Mouse (Mus musculus) lung, adult 18-20 months (tissue): ENCODE measurements around the gene Nr2f1.

Source experiments
- DNase-seq, 2 experiments: peaks; one replicate each; pipeline ENCODE4 v3.0.0; 2022; ENCODE audit warnings: mixed read lengths in 2 of 2

The Nr2f1 gene

DNA sequence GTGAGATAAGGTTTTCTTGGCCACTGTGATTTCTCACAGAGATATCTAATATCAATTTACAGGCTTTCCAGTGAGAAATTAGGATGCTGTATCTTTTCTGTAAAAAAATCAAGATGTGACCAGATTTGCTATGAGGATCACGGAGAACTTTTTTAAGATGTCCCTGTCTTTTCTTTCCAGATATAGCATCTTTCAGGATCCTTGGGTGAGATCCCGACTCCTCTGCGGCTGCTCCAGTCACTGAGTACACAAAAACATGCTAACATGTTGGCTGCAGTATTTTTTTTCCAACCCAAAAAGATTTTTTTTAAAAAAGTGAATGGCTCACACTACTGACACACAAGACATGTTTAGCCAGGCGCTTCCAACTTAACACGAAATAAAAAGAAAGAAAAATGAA is 20.8 kb downstream of the Nr2f1 start:
- DNase-seq: no peak

DNA sequence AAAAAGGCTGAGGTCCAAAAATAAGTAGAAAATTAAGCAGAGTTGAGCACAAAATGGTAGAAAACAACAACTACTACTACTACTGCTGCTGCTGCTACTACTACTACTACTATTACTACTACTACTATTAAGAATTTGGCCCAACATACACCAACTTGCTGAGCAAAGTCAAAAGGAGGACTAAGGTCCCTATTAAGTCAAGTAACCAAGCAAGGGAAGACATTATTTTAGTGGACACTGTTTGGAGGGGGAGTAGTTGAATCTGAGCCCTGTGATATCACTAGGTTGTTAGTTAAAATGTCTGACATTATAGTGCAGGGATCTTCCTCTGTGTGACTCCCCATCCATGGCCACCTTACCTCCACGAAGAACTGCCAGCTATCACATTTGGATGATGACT is 21.5 kb downstream of the Nr2f1 start:
- no peak for DNase-seq

DNA sequence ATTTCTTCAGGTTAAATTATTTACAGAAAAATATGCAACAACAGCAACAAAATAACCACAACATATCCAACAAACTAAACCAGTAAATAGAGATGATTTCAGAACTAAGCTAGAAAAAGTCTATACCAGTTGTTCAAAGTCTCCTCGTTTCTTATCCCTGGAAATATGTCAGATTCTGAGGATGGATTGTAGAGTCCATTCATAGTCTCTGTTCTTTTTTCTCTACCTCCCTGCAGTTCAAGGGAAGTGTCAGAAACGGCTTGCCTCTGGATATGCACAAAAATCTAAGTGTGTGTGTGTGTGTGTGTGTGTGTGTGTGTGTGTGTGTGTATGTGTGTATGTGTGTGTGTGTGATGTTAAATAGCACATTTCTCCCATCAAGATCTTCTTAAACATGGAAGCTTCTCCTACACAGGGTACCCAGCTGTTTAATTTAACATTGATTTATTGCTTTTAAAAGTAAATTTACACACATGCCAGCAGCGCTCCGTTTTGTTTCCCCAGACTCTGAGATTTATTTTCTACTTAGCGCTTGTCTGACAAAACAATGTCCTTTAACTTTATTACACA is 22.1 kb downstream of the Nr2f1 start:
- DNase-seq: no peak

DNA sequence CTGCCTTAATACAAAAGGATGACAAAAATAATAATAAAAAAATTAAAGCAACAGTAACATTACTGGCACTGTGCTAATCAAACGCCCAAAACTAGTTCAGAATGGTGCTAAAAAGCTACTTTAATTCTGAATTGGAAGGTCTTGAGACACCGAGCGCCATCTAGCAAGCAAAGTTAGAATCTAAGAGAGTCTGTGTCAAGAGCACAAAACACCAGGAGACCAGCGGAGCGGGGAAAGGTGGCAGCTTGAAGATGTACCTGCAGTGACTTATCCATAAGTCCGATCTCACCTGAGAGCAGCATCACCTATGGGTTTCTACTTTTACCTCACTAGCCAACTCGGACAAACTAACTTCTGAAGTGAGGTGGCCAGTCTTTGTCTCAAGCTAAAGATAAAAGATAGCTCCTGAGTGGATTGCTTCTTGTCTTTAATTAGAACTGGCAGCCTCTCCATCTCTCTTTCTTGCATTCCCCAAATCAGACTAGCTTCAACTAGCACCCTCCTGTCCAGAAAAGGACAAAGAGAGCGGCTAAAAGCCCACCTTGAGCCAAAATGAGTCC is 23.7 kb downstream of the Nr2f1 start:
- peak in 1 of 2 experiments; percentile 3 for DNase-seq

DNA sequence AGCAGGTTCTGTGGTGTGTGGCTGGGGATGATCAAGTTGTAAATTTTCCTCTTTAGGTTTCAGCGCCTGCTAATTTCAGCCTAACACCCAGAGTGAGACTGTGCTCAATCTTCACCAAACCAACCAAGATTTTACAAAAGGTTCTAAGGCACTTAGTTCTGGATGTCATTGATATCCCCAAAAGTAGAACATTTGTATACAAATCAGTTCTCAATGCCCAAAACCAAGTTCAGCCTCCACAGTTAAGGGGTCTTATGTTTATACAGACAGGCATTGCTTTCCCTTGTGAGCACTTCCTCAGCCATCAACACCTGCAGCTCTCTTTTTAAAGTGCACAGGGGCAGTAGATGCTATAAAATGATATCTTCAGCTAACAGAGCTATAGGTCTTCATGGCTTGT is 24.7 kb downstream of the Nr2f1 start:
- DNase-seq: no peak

DNA sequence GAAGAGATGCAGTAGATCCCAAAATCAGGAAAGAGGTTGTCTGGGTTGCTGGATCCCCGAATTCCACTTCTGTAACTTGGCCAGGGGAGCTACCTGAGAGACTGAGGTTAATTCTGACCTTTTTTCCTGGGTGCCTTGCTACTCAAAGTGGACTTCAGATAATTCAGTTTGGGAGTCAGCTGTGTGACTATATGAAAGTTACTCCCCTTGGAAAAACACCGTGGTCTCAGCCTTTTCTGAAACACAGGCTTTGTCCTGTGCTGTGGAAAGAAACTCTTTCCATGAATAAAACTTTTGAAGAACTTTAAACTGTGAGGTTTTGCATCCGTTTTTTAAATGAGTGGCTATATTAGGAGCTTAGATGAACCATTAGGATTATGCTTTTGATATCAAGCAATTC is 25.4 kb downstream of the Nr2f1 start:
- no peak for DNase-seq

DNA sequence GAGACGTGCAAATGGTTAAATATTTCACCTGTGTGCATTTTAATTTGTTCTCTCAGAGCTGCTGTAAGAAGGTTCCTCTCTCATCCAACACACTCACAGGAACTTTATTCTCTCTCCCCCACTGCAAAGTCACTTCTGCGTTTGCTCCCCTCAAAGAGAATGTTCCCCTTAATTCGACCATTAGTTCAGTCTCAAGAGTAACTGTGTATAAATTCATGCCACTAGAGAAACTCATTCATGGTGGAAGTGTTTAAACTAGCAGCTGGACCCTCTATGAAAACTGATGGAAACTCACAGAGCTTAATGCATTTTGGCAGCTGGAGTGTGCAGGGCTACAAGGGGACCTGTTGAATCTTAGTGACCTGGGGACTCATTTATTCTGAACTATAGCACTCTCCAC is 26.7 kb downstream of the Nr2f1 start:
- no peak for DNase-seq

DNA sequence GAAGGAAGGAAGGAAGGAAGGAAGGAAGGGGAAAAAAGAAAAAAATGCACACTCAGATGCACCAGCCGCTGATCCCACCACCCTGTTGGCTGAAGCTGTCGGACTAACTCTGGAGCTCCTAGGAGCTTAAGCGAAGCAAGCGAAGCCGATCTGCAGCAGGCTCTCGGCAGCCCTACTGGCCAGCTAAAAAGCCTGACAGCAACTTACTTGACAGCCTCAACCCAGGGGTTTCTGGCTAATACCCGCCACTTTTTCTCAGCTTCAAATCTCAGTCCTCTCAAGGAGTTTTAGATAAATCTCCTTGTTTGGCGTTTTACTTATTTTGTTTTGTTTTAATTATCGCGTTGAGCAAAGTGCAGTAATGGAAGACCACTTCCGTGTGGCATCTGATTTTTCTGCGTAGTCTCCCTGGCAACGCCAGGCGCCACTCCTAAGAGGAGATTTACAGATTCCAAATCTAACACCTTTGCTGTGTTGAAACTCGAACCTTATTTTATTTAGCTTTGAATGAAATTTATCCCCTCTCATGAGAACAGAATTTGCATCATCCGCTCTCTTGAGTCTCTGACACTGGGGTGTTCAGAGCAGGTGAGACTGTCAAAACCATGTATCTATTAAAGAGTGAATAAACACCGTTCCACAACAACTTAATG is 27.4 kb downstream of the Nr2f1 start:
- no peak for DNase-seq

DNA sequence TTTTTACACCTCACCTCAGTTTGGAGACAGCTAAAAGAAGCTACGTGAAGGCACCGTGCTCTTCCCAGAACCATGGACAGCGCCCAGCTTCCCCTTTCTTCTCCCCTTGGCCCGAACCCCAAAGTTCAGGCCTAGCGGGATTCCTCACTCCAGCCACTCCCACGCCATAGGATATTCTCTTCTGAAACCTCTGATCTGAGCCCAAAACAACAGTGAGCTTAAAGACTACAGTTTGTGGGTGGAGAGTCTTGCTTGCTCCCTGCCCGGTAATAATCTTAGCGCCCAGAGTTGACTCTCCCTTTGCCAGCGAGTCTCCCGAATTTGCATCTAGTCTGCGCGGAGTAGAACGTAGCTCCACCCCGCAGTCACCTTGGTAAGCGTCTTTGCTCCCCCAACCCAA is 28.2 kb downstream of the Nr2f1 start:
- peak in 1 of 2 experiments; percentile 3 for DNase-seq

DNA sequence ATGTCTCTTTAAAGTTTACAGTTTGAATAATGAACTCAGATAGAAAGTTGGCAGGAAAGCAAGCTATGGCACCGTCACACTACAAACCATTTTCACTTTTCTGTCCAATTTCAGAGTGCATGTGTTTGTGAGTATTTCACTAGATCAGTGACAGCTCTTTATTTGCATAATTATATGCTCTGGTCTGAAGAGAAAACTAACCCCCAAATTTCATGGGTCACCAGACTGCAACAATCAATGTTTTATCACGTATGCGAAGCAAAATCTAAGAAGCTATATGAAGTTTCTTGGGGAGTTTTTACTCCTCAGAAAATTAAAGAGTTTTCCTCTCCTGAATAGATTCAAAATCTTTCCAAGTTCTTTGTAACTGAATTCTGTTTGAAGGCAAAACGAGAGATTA is 31.4 kb downstream of the Nr2f1 start:
- no peak for DNase-seq

DNA sequence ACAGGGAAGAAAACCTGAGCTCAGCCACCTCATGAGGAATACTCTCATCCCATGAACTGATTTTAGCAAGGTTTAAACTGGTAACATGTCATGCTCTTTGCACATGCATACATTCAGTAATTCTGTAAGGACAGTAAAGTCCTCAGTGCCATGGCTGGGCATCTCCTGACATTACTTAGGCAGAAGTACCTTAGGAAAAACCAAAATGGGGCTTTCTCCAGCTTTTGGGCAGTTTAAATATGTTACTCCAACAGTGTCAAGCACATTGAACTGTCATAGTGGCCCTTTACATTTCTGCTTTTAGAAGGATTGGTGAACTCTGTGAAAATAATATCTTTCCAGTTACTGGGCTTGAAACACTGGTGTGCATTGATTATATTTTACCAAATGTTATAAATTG is 34.6 kb downstream of the Nr2f1 start:
- DNase-seq: no peak

DNA sequence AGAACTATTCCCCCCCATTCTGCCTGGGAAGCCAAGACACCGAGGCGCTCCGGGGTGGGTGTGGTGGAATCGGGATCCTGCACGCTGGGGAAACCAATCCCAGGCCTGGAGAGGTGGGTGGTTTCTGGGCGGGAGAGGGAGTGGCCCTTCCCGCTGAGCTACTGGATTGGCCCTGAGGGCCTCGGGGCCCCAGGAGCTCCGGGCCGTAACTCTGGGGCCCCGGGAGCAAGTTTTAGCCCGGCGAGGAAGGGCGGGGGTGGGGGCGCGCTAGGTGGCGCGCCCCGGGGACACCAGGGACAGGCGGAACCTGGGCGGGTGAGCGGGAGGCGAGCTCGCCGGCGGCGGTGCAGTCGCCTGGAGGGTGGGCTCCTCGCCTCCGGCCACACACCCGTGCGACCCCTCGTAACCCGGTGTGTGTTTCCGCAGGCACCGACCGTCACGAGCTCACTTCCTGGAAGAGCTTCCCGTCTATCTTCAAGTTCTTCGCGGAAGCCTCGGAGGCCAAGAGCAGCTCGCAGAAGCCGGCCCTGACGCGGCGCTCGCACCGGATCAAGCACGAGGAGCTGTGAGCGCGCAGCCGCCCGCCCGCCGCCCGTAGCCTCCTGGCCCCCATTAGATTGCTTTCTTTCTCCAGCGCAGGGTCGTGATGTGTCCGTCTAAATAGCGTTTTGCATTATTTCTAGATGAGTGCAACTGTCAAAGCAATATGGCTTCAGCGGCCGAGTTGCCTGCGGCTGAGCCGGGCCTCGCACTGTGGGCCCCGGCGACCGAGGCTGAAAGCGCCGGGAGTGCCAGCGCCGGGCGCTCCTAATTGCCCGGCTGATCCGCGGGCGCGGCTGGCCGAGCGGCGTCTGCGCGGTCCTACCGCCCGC is 36.2 kb downstream of the Nr2f1 start:
- peak; percentile 81 to 85 for DNase-seq

DNA sequence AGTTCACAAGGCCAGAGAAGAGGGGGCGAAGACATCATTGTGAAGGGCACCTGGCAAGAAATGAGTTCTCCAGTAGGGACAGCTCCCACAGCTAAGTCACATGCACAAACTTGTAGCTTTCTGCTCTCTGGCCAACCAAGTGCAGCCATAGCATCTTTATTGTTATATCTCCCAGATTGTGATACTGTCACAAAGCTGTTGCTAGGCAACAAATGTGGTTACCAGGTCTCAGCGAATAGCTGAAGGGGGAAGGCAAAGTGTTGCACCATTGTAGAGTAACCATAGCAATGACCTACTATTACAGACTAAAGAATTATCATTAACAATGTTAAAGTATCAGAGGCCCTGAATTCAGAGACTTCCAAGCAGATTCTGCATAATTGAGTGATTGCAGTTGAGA is 37.4 kb downstream of the Nr2f1 start:
- no peak for DNase-seq

DNA sequence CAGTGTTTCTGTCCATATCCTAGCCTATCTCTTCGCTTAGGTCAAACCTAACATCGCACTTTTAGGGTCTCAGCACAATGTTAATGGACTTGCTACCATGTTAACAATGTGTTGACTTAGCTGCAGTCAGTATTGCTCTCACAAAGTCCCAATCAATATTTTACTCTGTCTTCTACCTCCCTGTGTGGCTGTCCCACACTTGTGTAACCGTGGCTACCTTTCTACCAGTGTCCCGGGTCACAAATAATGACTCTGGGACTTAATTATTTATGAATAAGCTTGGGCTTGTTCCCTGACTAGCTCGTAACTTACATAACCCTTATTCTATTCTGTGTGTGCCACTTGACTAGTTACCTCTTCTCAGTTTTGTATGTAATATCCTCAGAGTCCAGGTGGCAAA is 42.1 kb downstream of the Nr2f1 start:
- DNase-seq: no peak
